Mouse (Mus musculus) small intestine, adult 10 weeks (tissue): ENCODE measurements around the gene Dcdc2c. TPM values are rescaled to one million over a fixed set of nuclear protein-coding genes. Genes with fewer than 3 reads are reported as not detected.

Experiments
- polyA plus RNA-seq: library from polyadenylated mRNA; stranded (reverse); fragments of 350-450 nt; fragmentation: Illumina TruSeq; extraction: RNeasy Lipid Tissue Mini Kit (QIAGEN cat#74804); gene quantifications from one replicate; pipeline ENCODE4 v1.2.3, GENCODE M21; 2014; ENCODE audit warnings: low replicate concordance

The Dcdc2c gene
- polyA plus RNA-seq = not detected

DNA sequence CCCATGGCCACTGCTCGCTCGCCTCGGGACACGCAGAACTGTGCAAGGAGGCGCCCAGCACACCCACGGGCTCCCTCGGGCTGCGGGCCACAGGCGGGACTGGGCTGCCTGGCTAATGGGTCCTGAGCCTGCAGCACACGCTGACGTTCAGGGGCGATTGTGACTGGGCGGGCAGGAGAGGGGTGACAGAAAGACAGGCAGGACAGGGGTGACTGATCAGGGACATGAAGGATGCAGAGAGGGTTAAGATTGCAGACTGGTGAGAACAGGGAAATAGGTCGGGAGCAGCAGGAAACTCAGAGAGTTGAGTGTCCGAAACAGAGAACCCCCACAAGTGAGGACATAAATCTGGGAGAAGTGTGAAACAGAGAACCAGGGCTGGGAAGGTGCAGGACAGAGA lies at the start of gene Dcdc2c:
TSS of gene Dcdc2c (minus strand) at position 101 of the 400 bp plus-strand sequence.

GRCm38 (mm10) chr12:28582423-28582822 lies 30.2 kb upstream of the Dcdc2c start, which contains the start of gene Allc:
Allc (minus strand) TSS chr12:28582523.

Other genes starting within 250 kb of the Dcdc2c start
- not detected for gene Allc, start 30.1 kb upstream of the Dcdc2c start, polyA plus RNA-seq
- gene Colec11, start 71.0 kb upstream of the Dcdc2c start, polyA plus RNA-seq = not detected
- 452 TPM for gene Rps7, start 83.6 kb upstream of the Dcdc2c start, polyA plus RNA-seq
- gene Rnaseh1, start 97.2 kb upstream of the Dcdc2c start, polyA plus RNA-seq = 0.89 TPM
- 44.4 TPM for gene Adi1, start 122.8 kb upstream of the Dcdc2c start, polyA plus RNA-seq
- 11.2 TPM for gene Trappc12, start 198.1 kb upstream of the Dcdc2c start, polyA plus RNA-seq
- 2.3 TPM for gene Eipr1, start 199.4 kb upstream of the Dcdc2c start, polyA plus RNA-seq